Mouse (Mus musculus) cortical plate, adult 2 months (tissue): ENCODE data around the gene Elp5.

ENCODE experiments used
- CTCF ChIP-seq: fragments of 200-500 bp; IDR thresholded peaks from 2 replicates; pipeline ENCODE4 v1.5.1; 2011; ENCODE audit warnings: mild to moderate bottlenecking, control low read depth, low read length; ENCODE audit not compliant: insufficient read depth; ENCODE audit errors: extremely low read depth
- POLR2A ChIP-seq: fragments of 200-500 bp; IDR thresholded peaks from 2 replicates; pipeline ENCODE4 v1.6.1; 2011; ENCODE audit warnings: mild to moderate bottlenecking, low read length, control low read depth; ENCODE audit not compliant: insufficient read depth; ENCODE audit errors: extremely low read depth

DNA sequence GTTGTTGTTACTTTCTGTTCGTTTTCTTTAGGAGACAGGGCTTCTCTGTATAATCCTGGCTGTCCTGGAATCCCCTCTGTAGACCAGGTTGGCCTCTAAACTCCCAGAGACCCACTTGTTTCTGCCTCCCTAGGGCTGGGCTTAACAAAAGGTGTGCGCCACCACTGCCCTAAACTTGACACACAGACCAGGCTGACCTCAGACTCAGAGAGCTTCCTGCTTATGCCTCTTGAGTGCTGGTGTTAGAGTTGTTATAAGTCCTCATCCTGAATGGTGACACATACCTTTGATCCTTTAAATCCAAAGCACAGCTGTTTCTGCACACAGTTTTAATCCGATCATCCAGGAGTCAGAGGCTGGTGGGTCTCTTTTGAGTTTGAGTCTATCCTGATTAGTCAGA is 10.6 kb upstream of the Elp5 start:
- no peak for TF ChIP-seq CTCF
- no peak for TF ChIP-seq POLR2A
